Mouse (Mus musculus): Measurements from ENCODE around the gene Cdh13. TPM values are rescaled to one million over a fixed set of nuclear protein-coding genes. Genes with fewer than 3 reads are reported as not detected.

The Cdh13 gene
- polyA plus RNA-seq, 1 experiment = not detected

DNA sequence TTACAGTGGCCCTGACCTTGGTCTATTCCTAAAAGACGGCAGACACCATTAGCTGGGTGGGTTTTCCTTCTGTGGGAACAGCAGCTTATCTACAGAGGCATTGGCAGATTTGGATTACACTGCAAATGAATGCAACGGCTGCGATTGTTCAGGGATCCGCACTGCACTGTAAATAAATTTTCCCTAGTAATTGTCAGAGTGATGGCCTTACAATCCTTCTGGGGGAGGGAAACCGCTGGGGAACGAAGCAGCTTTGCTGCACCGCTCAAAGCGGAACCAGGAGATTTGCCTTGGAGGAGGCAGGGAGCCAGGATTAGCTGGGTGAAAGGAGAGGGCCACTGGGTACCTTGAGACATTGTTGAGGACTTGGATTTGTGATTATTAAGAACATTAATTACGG lies 9.3 kb upstream of the Cdh13 start:
- peaks cover 52% of the 10 kb centered on the region for H3K9me3 ChIP-seq
- no peaks in the 10 kb centered on the region for H3K36me3 ChIP-seq (replicated peaks; ENCODE audit: low read length)
- TF ChIP-seq GATA1 (IDR thresholded peaks at IDR 0.05; ENCODE audit: borderline replicate concordance, low read length) (no peak), FLI1 (IDR thresholded peaks at IDR 0.05; ENCODE audit: low read length) (no peak)
- H3K4me3 ChIP-seq (replicated peaks) = no peak overlapping the region
- H3K4me1 ChIP-seq = no peaks in the 10 kb centered on the region
- H3K27me3 ChIP-seq (replicated peaks) = no peaks in the 10 kb centered on the region

DNA sequence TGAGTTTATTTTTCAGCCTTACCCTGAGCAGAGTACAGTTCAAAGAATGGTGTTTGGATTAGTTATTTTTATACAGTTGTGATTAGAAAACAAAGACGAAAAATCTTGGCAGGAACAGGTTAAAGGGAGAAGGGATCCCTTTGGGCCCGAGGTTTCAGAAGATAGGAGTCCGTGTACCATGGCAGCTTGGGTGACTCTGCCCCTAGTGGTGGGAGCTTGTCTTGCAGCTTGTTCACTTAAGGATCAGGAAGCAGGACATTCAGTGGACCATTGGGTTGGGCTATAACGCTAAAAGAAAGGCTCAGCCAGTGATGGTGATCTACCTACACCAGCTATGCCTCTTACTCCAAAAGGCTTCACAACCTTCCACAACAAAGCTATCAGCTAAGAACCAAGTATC lies 8.8 kb upstream of the Cdh13 start:
- peaks cover 55% of the 10 kb centered on the region for H3K9me3 ChIP-seq
- no peak overlapping the region for H3K4me3 ChIP-seq (replicated peaks)
- no peaks in the 10 kb centered on the region for H3K4me1 ChIP-seq
- no peaks in the 10 kb centered on the region for H3K36me3 ChIP-seq (replicated peaks; ENCODE audit: low read length)
- TF ChIP-seq FLI1 (IDR thresholded peaks at IDR 0.05; ENCODE audit: low read length) (no peak), GATA1 (IDR thresholded peaks at IDR 0.05; ENCODE audit: borderline replicate concordance, low read length) (no peak)
- no peaks in the 10 kb centered on the region for H3K27me3 ChIP-seq (replicated peaks)

DNA sequence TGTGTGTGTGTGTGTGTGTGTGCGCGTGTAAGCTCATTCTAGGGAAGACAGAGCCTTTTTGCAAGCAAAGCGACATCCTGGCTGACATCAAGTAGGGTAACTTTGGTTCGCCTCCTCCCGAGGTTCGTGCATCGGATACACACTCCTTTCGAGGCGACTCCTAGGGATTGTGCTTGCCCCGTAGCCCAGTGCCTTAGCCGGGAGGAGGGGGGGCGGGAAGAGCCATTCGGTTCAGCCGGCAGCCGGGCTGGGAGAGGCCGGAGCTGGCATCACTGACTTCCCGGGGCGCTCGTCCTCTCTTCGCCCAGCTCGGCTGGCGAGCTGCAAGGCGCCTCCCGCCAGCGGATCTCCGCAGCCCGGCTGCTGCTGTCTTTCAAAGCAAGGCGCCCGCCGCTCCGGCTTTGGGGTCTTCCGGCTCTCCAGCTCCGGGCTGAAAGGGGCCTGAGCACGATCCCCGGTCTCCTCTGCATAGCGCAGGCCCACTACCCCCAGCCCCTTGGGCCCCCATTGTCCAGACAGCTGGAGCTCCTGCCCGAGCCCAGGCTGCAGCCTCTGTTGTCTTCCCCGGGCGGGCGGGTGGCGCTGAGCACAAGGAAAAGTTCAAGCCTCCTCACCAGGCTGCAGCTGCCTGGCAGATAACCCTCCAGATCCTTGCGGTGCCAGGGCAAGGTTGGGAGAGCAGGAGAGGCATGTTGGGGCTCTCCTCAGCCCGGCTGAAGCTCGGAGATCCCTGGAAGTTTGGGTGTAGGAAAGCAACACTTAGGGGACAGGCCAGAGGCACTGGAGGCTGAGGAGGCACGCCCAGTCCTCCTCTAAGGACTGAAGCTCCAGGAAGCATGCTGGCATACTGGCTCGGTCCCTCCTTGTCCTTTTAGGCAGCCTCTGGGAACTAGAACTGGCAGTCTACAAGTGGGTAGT lies 838 bp downstream of the Cdh13 start:
- Histone ChIP-seq H3K4me3 (replicated peaks) (no peak overlapping the region), H3K27me3 (replicated peaks) (peaks cover 23% of the 10 kb centered on the region)
- TF ChIP-seq FLI1 (IDR thresholded peaks at IDR 0.05; ENCODE audit: low read length) (no peak), GATA1 (IDR thresholded peaks at IDR 0.05; ENCODE audit: borderline replicate concordance, low read length) (no peak)

GRCm38 (mm10) chr8:118285596-118286281 lies 2.2 kb downstream of the Cdh13 start:
- no peaks in the 10 kb centered on the region for H3K4me1 ChIP-seq
- H3K36me3 ChIP-seq (replicated peaks; ENCODE audit: low read length) = no peaks in the 10 kb centered on the region
- H3K9me3 ChIP-seq = peaks cover 56% of the 10 kb centered on the region
- no peak overlapping the region for H3K4me3 ChIP-seq (replicated peaks)
- no peak for TF ChIP-seq GATA1 (IDR thresholded peaks at IDR 0.05; ENCODE audit: borderline replicate concordance, low read length)
- TF ChIP-seq FLI1 (IDR thresholded peaks at IDR 0.05; ENCODE audit: low read length) = no peak
- peaks cover 23% of the 10 kb centered on the region for H3K27me3 ChIP-seq (replicated peaks)

More for the DNA sequence above, 838 bp downstream of the Cdh13 start:
- peaks cover 46% of the 10 kb centered on the region for H3K9me3 ChIP-seq
- H3K4me1 ChIP-seq = no peaks in the 10 kb centered on the region
- no peaks in the 10 kb centered on the region for H3K36me3 ChIP-seq (replicated peaks; ENCODE audit: low read length)

DNA sequence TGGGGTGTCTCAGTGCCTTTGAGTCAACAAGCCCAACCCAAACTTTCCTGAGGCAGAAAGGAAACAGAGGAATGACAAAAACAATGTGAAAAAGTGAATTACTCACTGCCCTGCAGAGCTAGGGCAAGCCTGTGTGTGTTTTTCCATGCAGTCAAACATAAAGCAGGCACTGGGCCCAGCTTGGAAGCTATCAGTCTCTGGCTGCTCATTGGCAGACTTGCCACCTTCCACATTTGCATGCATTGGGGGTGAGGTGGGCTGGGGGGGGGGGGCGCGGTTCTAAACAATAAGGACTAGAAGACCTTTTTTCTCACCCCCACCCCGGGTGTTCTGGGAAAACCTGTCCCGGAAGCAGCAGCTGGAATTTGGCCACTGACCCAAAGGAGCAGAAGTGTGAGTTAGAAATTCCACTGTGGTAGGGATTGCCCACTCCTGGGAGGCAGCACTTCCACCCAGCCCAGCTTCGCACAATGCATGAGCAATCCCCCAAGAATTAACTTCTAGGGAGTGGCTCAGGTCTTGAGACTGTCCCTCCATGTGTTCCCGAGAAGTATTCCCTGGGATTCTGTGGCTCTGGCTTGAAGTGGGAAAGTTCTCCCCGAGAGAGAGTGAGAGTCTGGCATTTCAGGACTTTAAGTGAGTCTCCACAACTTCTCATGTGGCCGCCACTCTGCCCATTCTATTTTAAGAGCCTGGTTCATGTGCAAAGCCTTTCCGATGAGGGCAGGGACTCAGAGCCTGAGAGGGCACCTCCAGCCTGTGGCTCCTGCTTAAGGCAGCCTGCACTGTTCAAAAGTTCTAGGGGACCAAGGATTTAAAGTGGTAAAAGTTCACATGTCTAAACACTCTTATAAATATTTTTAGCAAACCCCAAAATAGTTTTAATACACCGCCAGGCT lies 3.0 kb downstream of the Cdh13 start:
- H3K4me3 ChIP-seq (replicated peaks) = no peak overlapping the region
- peaks cover 23% of the 10 kb centered on the region for H3K27me3 ChIP-seq (replicated peaks)
- no peaks in the 10 kb centered on the region for H3K36me3 ChIP-seq (replicated peaks; ENCODE audit: low read length)
- H3K4me1 ChIP-seq = no peaks in the 10 kb centered on the region
- peaks cover 56% of the 10 kb centered on the region for H3K9me3 ChIP-seq
- TF ChIP-seq GATA1 (IDR thresholded peaks at IDR 0.05; ENCODE audit: borderline replicate concordance, low read length) = no peak
- TF ChIP-seq FLI1 (IDR thresholded peaks at IDR 0.05; ENCODE audit: low read length) = no peak

- no peaks in the 10 kb centered on the region for H3K4me1 ChIP-seq
- H3K4me3 ChIP-seq (replicated peaks) = no peak overlapping the region
- no peaks in the 10 kb centered on the region for H3K36me3 ChIP-seq (replicated peaks; ENCODE audit: low read length)
- TF ChIP-seq FLI1 (IDR thresholded peaks at IDR 0.05; ENCODE audit: low read length) (no peak), GATA1 (IDR thresholded peaks at IDR 0.05; ENCODE audit: borderline replicate concordance, low read length) (no peak)
- H3K27me3 ChIP-seq (replicated peaks) = peaks cover 23% of the 10 kb centered on the region
- peaks cover 56% of the 10 kb centered on the region for H3K9me3 ChIP-seq
These were observed 4.0 kb downstream of the Cdh13 start for GRCm38 (mm10) chr8:118287496-118287895.

DNA sequence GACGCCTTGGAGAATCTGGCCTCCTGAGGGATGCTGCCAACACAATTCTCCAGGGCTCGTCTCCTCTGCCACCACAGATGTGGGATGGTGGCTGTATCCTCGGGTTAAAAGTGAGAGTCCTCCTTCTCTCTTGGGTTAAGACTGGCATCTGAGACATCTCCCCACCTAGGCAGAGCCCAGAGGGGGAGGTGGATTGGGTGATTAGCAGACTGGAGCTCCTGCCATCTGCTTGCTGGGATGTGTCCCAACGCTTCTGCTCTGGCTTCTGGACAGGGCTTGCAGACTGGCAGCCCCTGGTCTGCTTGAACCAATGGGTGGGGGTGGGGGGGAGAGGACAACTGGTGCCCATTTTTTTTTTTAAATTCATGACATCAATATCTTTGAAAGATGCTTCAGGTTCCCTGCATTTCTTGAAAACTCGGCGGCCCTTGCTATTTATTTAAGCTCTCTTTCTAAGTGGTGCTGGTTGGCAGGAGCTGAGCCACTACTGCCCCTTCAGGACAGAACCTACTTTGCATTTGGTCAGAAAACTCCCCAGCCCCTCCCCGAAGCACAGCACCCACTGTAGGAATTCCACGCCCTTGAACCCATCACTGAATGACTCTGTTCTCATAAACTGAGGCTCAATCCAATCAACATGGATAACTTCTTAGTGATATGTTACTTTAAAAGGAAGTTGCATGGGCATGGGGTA lies 4.9 kb downstream of the Cdh13 start:
- Histone ChIP-seq H3K4me1 (no peaks in the 10 kb centered on the region), H3K27me3 (replicated peaks) (peaks cover 20% of the 10 kb centered on the region), H3K9me3 (peaks cover 66% of the 10 kb centered on the region), H3K36me3 (replicated peaks; ENCODE audit: low read length) (no peaks in the 10 kb centered on the region), H3K4me3 (replicated peaks) (no peak overlapping the region)
- TF ChIP-seq FLI1 (IDR thresholded peaks at IDR 0.05; ENCODE audit: low read length) (no peak), GATA1 (IDR thresholded peaks at IDR 0.05; ENCODE audit: borderline replicate concordance, low read length) (no peak)

- no peak for TF ChIP-seq FLI1 (IDR thresholded peaks at IDR 0.05; ENCODE audit: low read length)
- TF ChIP-seq GATA1 (IDR thresholded peaks at IDR 0.05; ENCODE audit: borderline replicate concordance, low read length) = no peak
- Histone ChIP-seq H3K9me3 (peaks cover 66% of the 10 kb centered on the region), H3K4me3 (replicated peaks) (no peak overlapping the region), H3K27me3 (replicated peaks) (peaks cover 13% of the 10 kb centered on the region), H3K36me3 (replicated peaks; ENCODE audit: low read length) (no peaks in the 10 kb centered on the region), H3K4me1 (no peaks in the 10 kb centered on the region)
These were observed 5.6 kb downstream of the Cdh13 start for GRCm38 (mm10) chr8:118289091-118289490.

DNA sequence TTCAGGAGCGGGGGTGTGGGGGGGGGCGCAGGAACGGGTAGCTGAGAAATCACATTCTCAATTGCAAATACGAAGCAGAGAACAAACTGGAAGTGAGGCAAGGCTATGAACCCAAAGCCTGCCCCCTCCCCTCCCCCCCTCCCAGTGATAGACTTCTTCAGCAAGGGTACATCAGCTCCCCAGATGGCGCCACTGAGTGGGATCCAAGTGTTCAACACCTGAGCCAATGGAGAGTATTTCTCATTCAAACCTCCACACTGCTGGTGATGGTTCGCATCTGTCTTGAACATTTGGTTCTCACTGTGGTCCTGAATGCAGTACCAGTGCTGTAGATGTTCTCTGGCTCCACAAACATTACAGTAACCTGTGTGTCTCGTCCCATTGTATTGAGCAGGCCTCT lies 6.0 kb downstream of the Cdh13 start:
- peaks cover 64% of the 10 kb centered on the region for H3K9me3 ChIP-seq
- no peaks in the 10 kb centered on the region for H3K36me3 ChIP-seq (replicated peaks; ENCODE audit: low read length)
- TF ChIP-seq GATA1 (IDR thresholded peaks at IDR 0.05; ENCODE audit: borderline replicate concordance, low read length) = no peak
- TF ChIP-seq FLI1 (IDR thresholded peaks at IDR 0.05; ENCODE audit: low read length) = no peak
- H3K4me3 ChIP-seq (replicated peaks) = no peak overlapping the region
- H3K4me1 ChIP-seq = no peaks in the 10 kb centered on the region
- peaks cover 9% of the 10 kb centered on the region for H3K27me3 ChIP-seq (replicated peaks)

Measured in megakaryocyte, embryonic 14.5 days (primary cell).